Mouse (Mus musculus): ENCODE data around the gene Cdk2. TPM values are rescaled to one million over a fixed set of nuclear protein-coding genes. Genes with fewer than 3 reads are reported as not detected.
"Not testable (repeated sequence)": the region's sequence is repeated elsewhere in the genome, so short reads cannot be mapped to it uniquely, and the experiment has no call there.

Cdk2 gene
- polyA plus RNA-seq, 1 experiment from 2014 or later: 108 TPM

- no peak overlapping the region for H3K27ac ChIP-seq
- no peak for ATAC-seq (ENCODE audit: borderline replicate concordance, extremely low read depth, low FRiP score, low TSS enrichment)
- H3K36me3 ChIP-seq: no peaks in the 10 kb centered on the region
- no peak overlapping the region for H3K4me2 ChIP-seq
- no peak overlapping the region for H3K4me3 ChIP-seq
- peaks cover 4% of the 10 kb centered on the region; the same call in 1 of the 2 replicates for H3K27me3 ChIP-seq
- H3K9me3 ChIP-seq: no peaks in the 10 kb centered on the region
- WGBS: 45% methylated on average over 2 of the region's 2 CpGs
- H3K4me1 ChIP-seq: peaks cover 30% of the 10 kb centered on the region
- no peak overlapping the region for H3K9ac ChIP-seq
Measured at GRCm38 (mm10) chr10:128740296-128740695, 35.5 kb upstream of the Cdk2 start.

GRCm38 (mm10) chr10:128737435-128737834 is 32.6 kb upstream of the Cdk2 start:
- WGBS: 6% methylated on average over 15 of the region's 15 CpGs
- no peaks in the 10 kb centered on the region for H3K9me3 ChIP-seq
- H3K27ac ChIP-seq: no peak overlapping the region
- no peak for ATAC-seq (ENCODE audit: borderline replicate concordance, extremely low read depth, low FRiP score, low TSS enrichment)
- no peak overlapping the region for H3K9ac ChIP-seq
- peaks cover under 1% of the 10 kb centered on the region; the same call in 1 of the 2 replicates for H3K27me3 ChIP-seq
- H3K4me2 ChIP-seq: peak overlapping the region; percentile 47
- peaks cover 6% of the 10 kb centered on the region; the same call in 1 of the 2 replicates for H3K36me3 ChIP-seq
- no peak overlapping the region for H3K4me3 ChIP-seq
- peaks cover 7% of the 10 kb centered on the region for H3K4me1 ChIP-seq

DNA sequence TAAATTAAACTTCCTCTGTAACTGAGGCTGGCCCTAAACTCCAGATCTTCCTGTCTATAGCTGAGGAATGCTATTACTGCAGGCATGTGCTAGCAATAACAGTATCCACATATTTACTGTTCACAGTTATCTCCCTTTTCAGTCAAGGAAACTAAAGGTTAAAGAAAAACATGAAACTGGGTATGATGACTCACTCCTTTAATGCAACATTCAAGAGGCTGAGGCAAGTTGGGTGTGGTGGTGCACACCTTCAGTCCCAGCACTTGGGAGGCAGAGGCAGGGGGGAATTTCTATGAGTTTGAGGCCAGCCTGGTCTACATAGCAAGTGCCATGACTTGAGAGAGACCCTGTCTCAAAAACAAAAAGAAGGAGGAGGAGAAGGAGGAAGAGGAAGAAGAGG is 27.2 kb upstream of the Cdk2 start:
- Histone ChIP-seq H3K4me3 (no peak overlapping the region), H3K4me1 (no peaks in the 10 kb centered on the region; the same call in 1 of the 2 replicates), H3K27ac (no peak overlapping the region), H3K4me2 (no peak overlapping the region), H3K9me3 (no peaks in the 10 kb centered on the region), H3K27me3 (no peaks in the 10 kb centered on the region), H3K9ac (no peak overlapping the region), H3K36me3 (peaks cover 6% of the 10 kb centered on the region; the same call in 1 of the 2 replicates)
- no peak for ATAC-seq (ENCODE audit: borderline replicate concordance, extremely low read depth, low FRiP score, low TSS enrichment)

- H3K4me2 ChIP-seq: no peak overlapping the region
Measured at GRCm38 (mm10) chr10:128731002-128731433, 26.2 kb upstream of the Cdk2 start.

GRCm38 (mm10) chr10:128728059-128728458 is 23.2 kb upstream of the Cdk2 start:
- Histone ChIP-seq H3K27me3 (no peaks in the 10 kb centered on the region), H3K27ac (no peak overlapping the region), H3K4me3 (no peak overlapping the region), H3K4me1 (no peaks in the 10 kb centered on the region; the same call in 1 of the 2 replicates), H3K9ac (no peak overlapping the region), H3K36me3 (peaks cover 4% of the 10 kb centered on the region; the same call in 1 of the 2 replicates), H3K4me2 (no peak overlapping the region), H3K9me3 (no peaks in the 10 kb centered on the region)
- ATAC-seq (ENCODE audit: borderline replicate concordance, extremely low read depth, low FRiP score, low TSS enrichment): no peak
- 75% methylated on average over 5 of the region's 5 CpGs for WGBS

More at GRCm38 (mm10) chr10:128731002-128731433, 26.2 kb upstream of the Cdk2 start:
- Histone ChIP-seq H3K27ac (no peak overlapping the region), H3K27me3 (no peaks in the 10 kb centered on the region), H3K9me3 (no peaks in the 10 kb centered on the region), H3K36me3 (peaks cover 6% of the 10 kb centered on the region; the same call in 1 of the 2 replicates), H3K4me1 (no peaks in the 10 kb centered on the region; the same call in 1 of the 2 replicates), H3K4me3 (no peak overlapping the region), H3K9ac (no peak overlapping the region)
- peak; percentile 58; the same call in 1 of the 2 replicates for ATAC-seq (ENCODE audit: borderline replicate concordance, extremely low read depth, low FRiP score, low TSS enrichment)
- WGBS: 16% methylated on average over 10 of the region's 10 CpGs

DNA sequence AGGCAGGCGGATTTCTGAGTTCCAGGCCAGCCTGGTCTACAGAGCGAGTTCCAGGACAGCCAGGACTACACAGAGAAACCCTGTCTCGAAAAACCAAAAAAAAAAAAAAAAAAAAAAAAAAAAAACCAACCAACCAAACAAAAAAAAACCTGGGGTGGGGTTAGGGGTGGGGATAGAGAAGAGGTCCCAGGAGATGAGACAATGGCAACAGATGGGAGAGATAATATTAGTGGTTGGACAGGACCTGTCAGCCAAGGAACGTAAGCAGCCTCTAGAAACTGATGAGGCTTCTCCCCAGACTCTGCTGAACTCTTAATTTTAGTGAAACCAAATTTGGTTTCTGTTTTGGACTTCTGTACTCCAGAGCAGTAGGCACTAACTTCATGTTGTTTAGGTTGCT is 20.6 kb upstream of the Cdk2 start:
- not testable (repeated sequence) for H3K9ac ChIP-seq; H3K9me3 ChIP-seq; H3K27ac ChIP-seq; H3K4me3 ChIP-seq; H3K27me3 ChIP-seq; H3K4me2 ChIP-seq; H3K4me1 ChIP-seq; ATAC-seq (ENCODE audit: borderline replicate concordance, extremely low read depth, low FRiP score, low TSS enrichment); H3K36me3 ChIP-seq
- WGBS: 84% methylated on average over 3 of the region's 4 CpGs

DNA sequence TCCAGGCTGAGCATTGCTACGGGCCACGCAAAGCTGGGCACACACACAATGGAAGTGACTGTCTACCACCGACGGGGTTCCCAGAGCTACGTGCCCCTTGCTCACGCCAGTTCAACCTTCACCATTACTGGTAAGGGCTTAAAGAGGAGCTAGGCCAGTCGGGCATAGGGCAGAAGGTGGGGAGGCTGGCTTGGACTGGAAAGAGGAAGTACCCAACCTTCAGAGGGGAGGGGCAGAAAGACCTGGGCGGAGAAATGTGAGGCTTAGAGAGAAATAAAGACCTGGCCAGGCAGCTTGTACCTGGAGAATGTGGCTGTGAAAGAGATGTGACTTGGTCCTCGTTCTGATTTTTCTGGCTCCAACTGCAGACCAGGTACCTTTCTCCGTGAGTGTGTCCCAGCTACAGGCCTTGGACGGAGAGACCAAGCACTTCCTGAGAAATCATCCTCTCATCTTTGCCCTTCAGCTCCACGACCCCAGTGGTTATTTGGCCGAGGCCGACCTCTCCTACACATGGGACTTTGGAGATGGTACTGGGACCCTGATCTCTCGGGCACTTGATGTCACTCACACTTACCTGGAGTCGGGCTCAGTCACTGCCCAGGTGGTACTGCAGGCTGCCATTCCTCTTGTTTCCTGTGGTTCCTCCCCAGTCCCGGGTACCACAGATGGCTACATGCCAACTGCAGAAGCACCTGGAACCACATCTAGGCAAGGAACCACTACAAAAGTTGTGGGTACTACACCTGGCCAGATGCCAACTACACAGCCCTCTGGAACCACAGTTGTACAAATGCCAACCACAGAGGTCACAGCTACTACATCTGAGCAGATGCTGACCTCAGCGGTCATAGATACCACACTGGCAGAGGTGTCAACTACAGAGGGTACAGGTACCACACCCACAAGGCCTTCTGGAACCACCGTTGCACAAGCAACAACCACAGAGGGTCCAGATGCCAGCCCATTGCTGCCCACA is 11.0 kb upstream of the Cdk2 start:
- no peak for ATAC-seq (ENCODE audit: borderline replicate concordance, extremely low read depth, low FRiP score, low TSS enrichment)
- Histone ChIP-seq H3K27ac (no peak overlapping the region), H3K4me3 (no peak overlapping the region), H3K4me2 (no peak overlapping the region), H3K36me3 (no peaks in the 10 kb centered on the region), H3K27me3 (no peaks in the 10 kb centered on the region), H3K9me3 (no peaks in the 10 kb centered on the region), H3K4me1 (no peaks in the 10 kb centered on the region), H3K9ac (no peak overlapping the region)
- 85% methylated on average over 19 of the region's 19 CpGs for WGBS

GRCm38 (mm10) chr10:128711318-128711717 is 6.5 kb upstream of the Cdk2 start:
- ATAC-seq (ENCODE audit: borderline replicate concordance, extremely low read depth, low FRiP score, low TSS enrichment); H3K9ac ChIP-seq; H3K4me2 ChIP-seq; H3K27me3 ChIP-seq; H3K4me1 ChIP-seq; H3K4me3 ChIP-seq; H3K9me3 ChIP-seq; H3K36me3 ChIP-seq; H3K27ac ChIP-seq: not testable (repeated sequence)
- WGBS: 95% methylated on average over 7 of the region's 7 CpGs

GRCm38 (mm10) chr10:128705317-128705693 is 474 bp upstream of the Cdk2 start:
- H3K9me3 ChIP-seq: no peaks in the 10 kb centered on the region
- WGBS: 10% methylated on average over 11 of the region's 11 CpGs
- H3K4me2 ChIP-seq: peak overlapping the region; percentile 62
- ATAC-seq (ENCODE audit: borderline replicate concordance, extremely low read depth, low FRiP score, low TSS enrichment): no peak
- H3K27me3 ChIP-seq: no peaks in the 10 kb centered on the region
- peaks cover 26% of the 10 kb centered on the region for H3K36me3 ChIP-seq
- peaks cover 18% of the 10 kb centered on the region for H3K4me1 ChIP-seq
- H3K4me3 ChIP-seq: peak overlapping the region; percentile 96
- H3K27ac ChIP-seq: peak overlapping the region; percentile 99
- H3K9ac ChIP-seq: peak overlapping the region; percentile 58

GRCm38 (mm10) chr10:128703895-128704294 is 936 bp downstream of the Cdk2 start, which contains the start of gene Pmel:
Gene Pmel (plus strand): TSS chr10:128704195.
- no peak for ATAC-seq (ENCODE audit: borderline replicate concordance, extremely low read depth, low FRiP score, low TSS enrichment)
- H3K4me3 ChIP-seq: peak within 1 kb of the TSS; percentile 96
- H3K4me2 ChIP-seq: peak within 1 kb of the TSS; percentile 73
- WGBS: 4% methylated on average over 4 of the region's 4 CpGs
- H3K9me3 ChIP-seq: no peaks in the 10 kb centered on the region
- H3K36me3 ChIP-seq: peaks cover 41% of the 10 kb centered on the region
- H3K27ac ChIP-seq: peak within 1 kb of the TSS; percentile 99
- H3K27me3 ChIP-seq: no peaks in the 10 kb centered on the region
- H3K9ac ChIP-seq: peak within 1 kb of the TSS; percentile 91
- peaks cover 18% of the 10 kb centered on the region for H3K4me1 ChIP-seq

DNA sequence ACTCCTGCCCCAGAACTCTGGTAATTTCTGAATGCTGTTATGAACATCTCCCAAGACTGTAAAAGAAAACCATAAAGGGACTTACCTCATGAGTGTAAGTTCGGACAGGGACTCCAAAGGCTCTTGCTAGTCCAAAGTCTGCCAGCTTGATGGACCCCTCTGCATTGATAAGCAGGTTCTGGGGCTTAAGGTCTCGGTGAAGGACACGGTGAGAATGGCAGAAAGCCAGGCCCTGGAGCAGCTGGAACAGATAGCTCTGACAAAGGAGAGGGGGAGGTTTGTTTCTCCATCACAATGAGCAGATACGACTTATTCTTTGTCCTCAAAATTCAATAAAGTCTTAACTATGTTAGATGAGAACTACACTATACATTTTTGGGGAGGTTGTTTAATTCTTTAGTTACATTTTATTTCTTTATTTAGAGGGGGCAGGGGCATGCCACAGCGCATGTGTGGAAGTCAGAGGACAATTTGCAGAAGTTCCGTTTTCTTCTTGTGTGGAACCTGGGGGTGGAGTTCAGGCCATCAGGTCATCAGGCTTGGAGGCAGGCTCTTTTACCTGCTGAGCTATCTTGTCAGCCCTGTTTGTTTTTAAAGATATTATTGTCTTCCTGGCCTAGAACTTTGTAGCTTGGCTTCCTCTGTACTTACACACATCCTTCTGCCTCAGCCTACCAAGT is 2.4 kb downstream of the Cdk2 start:
- Histone ChIP-seq H3K9ac (no peak overlapping the region), H3K4me3 (no peak overlapping the region), H3K27ac (no peak overlapping the region), H3K27me3 (no peaks in the 10 kb centered on the region), H3K9me3 (no peaks in the 10 kb centered on the region), H3K4me2 (no peak overlapping the region), H3K36me3 (peaks cover 52% of the 10 kb centered on the region), H3K4me1 (peaks cover 19% of the 10 kb centered on the region)
- ATAC-seq (ENCODE audit: borderline replicate concordance, extremely low read depth, low FRiP score, low TSS enrichment): no peak
- WGBS: 72% methylated on average over 6 of the region's 6 CpGs

- Histone ChIP-seq H3K27me3 (no peaks in the 10 kb centered on the region), H3K4me3 (no peak overlapping the region), H3K27ac (no peak overlapping the region), H3K36me3 (peaks cover 54% of the 10 kb centered on the region), H3K9me3 (no peaks in the 10 kb centered on the region), H3K4me2 (no peak overlapping the region), H3K9ac (no peak overlapping the region), H3K4me1 (peaks cover 20% of the 10 kb centered on the region)
- 93% methylated on average over 5 of the region's 5 CpGs for WGBS
- ATAC-seq (ENCODE audit: borderline replicate concordance, extremely low read depth, low FRiP score, low TSS enrichment): no peak
Measured at GRCm38 (mm10) chr10:128700712-128701111, 4.1 kb downstream of the Cdk2 start.
